Mouse (Mus musculus) bone marrow, adult 2 months (tissue): ENCODE measurements around the gene Fuom.

Experiments used
- CTCF ChIP-seq: fragments of 200-500 bp; IDR thresholded peaks from 2 replicates; pipeline ENCODE4 v1.5.1; 2011; ENCODE audit warnings: low read length, control low read depth; ENCODE audit not compliant: control insufficient read depth, insufficient read depth
- POLR2A ChIP-seq: fragments of 200-500 bp; IDR thresholded peaks from 2 replicates; pipeline ENCODE4 v1.6.1; 2011; ENCODE audit warnings: low read depth, mild to moderate bottlenecking, control low read depth, low read length, borderline replicate concordance; ENCODE audit not compliant: control insufficient read depth

DNA sequence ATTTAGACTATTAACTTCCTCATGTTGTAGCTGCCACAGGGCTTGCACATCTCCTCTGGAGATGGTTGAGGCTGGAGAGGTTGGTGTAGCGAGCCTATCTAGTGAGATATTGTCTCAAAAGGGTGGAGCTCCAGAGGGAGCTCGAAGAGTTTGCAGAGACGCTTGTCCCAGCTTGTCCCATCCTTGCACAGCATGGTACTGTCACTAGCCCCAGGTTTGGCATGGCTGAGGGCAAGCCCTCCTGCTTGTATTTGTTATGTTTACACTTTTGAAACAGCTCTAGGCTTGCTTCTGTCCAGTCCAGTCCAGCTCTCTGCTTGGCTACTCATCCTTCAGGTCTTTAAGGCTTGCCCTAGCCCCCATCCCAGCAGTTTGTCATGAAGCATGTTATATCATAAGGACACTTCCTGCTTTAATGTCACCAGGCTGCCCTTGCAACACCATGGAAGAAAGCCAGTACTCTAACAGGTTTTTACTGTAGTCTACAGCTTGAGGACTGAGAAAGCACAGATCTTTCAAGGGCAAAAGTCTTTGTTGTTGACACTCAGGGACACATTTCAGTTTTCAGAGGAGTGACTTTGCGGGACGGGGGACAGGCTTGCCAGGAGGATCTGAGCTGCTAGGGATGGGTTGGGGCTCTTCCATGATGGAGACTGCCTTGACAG is 33.0 kb upstream of the Fuom start:
- TF ChIP-seq POLR2A (no peak), CTCF (no peak)
